Mouse (Mus musculus) right cerebral cortex, adult 18-20 months (tissue): ENCODE measurements around the gene Tet3.

Source experiments
- DNase-seq: peaks from one replicate; pipeline ENCODE4 v3.0.0; 2022; ENCODE audit warnings: mixed read lengths

Gene Tet3

DNA sequence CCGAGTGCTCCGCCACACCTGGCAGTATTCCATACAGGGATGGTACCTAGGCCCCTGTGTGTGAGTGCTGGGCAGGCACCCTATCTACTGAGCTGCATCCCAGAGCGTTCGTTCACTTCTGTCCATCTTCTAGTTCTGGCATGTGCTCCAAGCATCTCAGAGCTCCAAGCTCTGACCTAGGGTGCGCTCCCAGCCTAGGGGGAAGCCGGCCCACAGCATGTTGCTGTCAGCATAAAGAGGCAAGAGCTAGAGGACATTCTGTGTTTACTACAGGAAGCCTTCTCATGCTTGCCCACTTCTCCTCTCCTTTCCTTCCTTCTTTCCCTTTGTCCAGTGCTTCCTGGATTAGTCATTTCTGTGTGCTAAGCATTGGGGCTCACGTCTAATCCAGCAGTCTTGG lies 16.5 kb upstream of the Tet3 start:
- DNase-seq, result no peak

DNA sequence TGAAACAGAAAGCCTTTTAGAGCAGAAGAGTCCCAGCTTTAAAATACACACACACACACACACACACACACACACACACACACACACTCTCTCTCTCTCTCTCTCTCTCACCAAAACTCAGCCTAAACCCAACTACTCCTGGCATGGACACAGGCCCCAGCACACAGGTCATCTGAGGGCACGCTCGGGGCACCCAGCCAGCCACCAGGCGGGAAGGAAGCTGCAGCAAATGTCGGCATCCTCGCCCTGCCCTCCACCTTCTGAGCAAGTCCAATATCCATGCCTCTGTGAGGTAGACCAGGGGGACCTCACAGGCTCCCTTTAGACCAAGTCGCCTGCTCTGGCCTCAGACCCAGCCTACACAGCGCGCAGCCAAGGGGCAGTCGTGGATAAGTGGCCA lies 14.4 kb upstream of the Tet3 start:
- no peak for DNase-seq

DNA sequence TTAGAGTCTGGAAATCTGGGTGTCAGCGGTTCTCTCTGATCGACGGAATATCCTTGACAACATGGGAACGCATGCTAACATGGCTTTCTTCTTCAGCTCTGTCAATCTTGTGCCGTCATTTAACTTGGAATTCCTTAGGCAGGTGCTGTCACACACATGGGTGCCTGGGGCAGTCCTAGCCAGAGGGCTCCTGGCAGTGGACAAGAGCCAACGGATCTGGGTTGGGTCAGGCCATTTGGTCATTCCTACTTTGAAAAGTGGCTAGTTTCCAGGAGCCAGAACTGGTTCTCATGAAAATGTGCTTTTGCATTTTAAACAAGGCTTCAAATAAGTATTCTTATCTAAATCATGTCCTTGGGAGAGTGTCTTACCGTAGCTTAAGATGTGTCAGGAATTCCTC lies 12.9 kb upstream of the Tet3 start:
- no peak for DNase-seq

DNA sequence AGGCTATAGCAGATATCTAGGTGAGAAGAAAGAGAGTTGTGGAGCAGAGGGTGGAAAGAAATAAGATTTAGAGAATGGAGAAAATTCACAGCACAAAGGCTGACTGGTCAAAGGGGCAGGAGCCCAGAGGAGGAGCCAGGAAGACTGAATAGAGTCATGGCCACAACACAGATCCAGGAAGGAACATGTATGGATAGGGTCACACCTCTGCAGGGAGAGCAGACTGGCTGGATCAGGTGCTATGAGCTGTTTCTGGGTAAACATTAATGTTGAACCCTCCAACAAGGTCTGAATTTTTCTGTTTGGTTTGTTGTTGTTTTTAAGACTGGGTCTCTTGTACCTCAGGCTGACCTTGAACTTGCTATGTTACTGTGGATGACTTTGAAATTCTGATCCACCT lies 5.1 kb upstream of the Tet3 start:
- no peak for DNase-seq

DNA sequence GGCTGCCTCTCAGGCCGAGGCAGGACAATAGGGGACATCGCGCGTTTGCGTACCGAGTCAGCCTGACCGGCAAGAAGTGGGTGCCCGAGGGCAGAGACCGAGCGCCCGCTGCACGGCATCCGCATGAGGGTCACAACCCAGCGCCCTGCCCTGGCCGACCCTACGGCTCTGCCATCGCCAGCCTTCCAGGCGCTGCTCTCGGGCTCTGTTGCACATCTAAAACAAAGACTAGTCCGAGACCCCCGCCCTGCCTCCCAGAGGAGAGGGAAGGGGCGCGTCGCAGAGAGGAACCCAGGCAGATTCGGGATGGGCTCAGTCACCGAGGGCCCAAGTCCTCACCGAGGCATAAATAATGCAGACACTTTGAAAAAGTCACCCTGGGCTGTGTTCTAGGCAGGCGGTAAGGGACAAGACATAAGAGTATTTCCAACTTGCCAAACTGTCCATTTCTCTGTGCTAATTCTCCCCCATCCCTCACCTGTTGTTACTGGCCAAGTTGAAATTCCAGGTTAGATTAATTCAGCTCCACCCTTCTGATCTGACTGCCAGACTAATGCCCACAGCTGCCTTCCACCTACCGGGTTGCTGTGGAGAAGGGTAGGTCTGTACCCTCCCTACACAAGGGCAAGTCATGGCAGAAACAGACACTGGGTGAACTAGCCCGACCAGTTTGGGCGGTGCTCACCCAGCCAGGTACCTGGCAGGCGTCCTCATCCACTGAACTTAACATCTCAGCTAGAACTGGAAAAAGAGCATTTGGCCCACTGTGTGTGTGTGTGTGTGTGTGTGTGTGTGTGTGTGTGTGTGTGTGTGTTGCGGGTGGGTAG lies 1.7 kb downstream of the Tet3 start:
- DNase-seq, result no peak

DNA sequence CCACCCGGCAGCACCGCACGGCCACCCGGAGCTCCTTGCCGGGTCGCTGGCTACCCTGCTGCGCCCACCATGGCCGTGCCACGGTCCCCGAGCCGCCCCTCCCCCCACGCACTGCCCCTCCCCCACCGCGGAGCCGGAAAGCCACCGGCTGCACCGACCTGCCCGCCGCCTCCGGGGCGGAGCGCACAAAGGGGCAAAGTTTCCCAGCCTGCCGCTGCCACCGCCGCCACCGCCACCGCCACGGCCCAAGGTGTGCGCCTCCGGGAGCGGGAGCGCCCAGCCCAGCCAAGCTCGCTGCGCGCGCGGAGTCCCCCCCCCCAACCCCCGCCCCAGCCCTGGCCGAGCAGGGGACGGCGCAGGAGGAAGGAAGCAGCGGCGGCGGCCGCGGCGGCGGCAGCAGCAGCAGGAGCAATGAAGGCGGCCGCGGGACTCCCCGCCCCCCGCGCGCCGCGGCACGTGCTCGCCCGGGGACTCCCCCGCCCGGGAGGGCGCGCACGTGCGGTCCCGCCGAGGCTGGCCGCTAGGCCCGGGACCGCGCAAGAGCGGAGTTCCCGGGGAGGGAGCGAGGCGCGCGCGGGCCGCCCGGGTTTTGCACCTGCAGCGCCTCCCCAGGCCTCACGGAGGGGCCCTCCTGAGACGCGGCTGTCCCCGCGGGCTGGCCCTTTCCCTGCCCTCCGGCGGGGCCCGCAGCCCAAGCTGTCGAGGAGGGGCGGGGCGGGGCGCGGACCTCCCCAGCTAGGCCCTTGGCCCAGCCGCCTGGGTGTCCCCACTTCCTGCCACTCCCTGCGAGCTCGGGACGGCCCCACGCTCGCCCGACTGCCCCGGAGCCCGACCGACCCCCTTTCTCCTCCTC lies 2.5 kb downstream of the Tet3 start:
- DNase-seq, result peak; percentile 50

DNA sequence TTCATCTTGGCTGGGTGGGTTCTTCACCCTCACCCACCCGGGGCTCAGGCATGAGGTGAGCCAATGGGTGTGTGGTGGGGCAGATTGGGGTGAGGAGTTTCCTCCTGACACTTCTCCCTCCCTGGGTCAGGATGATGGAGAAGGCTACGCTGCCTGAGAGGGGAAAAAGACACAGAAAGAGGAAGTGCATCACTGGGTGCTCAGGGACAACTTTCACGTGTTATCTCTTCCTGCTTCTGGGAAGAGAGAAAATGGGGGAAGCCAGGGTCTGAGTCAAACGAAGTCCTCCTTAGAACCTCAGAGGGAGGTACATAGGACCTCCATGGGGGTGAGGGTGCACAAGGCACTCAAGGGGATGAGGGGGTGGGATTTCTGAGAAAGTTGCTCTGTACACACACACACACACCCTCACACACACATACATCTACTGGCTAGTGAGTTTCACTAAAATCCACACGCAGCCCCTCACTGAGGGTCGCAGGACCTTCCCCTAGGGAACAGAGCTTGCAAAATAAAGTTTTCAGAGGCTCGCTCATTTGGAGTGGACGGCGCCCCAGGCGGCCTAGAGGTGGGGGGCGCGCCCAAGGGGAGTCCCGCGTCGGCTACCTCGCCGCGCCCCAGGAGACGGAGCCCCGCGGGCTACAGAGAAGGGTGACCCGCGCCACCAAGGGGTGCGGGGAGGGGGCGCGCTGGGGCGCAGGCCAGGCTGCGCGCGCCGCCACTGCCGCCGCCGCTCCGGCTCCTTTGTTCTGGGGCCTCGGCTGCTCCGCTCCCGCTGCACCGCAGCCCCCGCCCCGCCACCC lies 3.4 kb downstream of the Tet3 start:
- no peak for DNase-seq

DNA sequence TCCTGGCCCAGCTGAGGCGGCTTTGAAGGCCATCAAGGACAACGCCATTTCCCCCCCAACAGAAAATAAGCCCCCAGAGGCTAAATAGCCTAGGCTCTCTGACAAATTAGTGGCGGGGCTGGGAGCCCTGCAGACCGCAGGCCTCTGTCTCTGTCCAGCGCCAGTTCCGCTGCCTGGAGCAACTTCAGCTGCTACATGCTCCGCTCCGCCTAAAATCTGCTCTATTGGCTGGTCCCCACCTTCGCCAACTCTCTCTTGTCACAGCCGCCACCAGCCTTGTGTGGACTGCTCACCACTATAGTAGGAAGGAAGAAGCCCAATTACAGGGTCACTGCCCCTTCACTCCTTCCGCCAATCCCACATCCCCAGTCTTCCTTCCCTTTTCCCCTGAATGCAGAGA lies 5.2 kb downstream of the Tet3 start:
- DNase-seq, result no peak

DNA sequence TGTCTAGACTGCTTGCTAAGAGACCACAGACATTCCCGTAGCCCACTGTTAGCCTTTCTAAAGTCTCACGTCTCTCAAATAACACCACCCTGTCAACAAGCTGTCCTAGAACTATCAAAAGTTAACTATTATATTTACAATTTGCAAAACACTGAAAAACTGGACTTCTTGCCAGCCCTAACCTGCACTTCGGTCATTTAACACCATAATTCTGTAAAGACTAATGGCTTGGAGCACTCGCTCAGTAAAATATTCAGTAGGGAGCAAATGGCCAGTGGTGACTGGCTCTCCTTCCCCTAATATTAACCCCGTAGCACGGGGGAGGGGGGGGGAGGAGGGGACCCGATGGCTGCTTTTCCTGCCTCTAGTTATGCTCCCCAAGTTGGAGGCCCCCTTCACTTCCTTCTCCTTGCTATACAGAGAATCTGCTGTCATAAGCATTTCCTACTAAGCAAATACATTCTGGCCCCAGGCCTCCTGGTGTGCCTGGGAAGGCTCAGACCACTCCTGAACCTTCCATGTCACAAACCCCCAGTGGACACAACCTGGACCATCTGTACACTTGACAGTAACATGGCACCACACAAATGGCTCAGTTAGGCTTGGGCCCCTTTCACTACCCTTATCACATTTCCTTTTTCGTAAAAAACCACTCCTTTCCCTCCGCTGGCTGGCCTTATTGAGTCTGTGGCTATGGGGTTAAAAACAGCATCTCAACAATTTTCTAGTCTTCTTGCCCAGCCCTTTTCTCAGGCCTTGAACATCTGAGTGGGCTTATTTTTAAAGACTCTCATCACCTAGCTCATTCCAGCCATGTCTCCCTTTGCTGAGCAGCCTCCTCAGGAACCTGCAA lies 8.2 kb downstream of the Tet3 start:
- no peak for DNase-seq

DNA sequence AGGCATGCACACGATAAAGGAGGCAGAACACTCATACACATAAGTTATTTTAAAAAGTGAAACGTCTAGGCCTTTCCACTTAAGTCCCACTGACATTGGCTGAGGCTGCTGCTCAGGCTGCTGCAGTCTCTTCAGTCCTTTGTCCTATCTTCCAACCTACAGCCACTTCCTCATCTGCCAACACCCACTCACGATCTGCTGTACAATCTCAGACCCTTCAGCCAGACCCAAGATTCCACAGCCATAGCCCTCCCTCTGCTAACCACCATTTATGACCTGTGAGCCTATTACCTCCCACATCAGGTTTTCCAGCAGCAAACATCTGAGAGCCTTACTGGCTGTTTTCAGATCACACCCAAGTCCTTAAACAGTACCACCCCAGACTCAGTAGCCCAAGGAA lies 9.4 kb downstream of the Tet3 start:
- DNase-seq, result no peak

DNA sequence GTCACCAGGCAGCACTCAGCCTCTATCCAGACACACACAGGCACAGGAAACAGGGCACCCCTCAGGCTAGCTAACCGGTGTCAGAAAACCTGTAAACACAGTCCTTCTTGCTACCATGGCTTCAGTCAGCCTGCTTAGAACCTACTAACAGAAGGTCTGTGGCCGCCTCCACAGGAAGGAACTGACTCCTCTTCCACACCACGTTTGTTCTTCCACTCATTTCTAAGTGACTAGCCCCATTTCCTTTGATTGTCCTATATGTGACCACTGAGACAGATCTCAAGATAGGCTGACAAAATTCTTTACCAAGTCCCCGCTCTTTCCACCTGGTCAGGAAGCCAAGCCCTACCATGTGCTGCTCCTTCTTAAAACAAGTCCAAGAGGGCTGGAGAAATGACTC lies 10.0 kb downstream of the Tet3 start:
- no peak for DNase-seq

DNA sequence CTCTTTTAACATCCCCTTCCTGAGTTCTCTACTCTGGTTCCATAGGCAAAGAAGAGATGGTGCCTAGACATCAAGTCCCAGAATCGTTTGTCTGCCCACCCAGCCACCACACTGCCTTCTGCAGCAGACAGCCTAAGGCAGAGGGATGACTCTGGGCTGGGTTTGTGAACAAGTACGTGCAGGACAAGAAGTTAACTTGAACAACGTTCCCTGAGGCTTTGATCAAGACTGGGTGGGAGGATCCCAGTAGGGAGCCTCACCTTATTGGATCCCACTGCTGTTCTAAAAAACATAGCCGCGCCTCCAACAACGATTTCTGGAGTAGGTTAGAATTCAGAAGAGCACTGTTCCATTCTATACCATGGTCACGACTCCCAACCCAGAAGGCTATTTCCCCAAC lies 11.9 kb downstream of the Tet3 start:
- no peak for DNase-seq

DNA sequence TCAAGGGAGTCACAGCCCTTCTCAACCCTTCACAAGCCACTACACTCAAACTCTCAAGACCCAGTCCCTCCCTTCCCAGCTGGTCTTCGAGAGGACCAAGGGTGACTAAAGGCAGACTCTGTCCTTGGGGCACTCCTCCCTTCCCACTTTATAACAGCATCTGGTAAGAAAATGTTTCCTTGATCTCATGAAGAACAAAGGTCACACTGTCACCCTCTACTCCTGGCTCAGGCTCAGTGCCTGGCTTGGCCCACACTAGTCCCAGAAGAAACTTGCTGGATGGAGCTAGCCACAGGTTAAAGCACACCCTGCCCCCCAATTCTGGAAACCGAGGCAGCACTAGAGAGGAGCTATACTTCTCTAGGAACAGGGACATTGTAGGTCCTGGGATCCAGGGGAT lies 13.1 kb downstream of the Tet3 start:
- DNase-seq, result no peak

DNA sequence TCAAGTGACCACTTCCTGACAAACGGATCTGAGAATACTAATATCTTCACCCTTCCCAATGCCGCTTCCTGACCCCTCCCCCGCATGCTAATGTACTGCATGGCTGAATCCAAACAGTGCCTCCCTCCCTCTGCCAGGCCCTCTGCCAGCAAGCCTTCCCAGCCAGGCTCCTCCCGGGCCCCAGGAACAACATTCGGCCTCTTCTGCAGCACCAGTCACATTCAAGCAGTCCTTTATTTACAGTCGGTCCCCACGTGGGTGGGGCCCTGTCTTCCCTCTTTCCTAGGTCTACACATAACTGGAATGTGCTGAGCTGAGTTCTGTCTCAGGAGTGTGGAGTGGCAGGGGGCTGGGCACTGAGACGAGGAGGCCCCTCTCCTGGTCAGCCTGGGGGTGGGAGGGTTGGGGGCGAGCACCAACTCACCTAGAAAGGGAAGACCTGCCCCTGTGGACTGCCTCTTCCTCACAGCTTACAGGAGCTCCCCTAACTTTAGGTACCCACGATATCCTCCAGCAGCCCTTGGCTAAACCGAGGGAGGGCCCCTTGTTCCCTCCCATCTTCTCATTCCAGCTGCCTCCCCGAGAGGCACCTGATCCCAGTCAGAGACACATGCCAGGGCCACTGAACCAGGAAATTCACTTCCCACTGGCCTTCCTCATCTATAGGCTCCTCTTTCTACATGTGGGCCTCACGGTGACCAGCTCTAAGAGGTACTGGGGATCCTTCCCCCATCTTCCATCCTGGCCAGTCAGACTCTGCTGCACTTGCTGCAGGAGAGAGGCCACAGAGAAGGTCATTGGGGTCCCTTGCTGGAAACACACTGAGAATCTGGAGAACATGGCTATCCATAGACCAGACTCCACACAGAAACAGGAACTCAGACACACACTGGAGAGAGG lies 15.2 kb downstream of the Tet3 start:
- DNase-seq, result peak; percentile 73

DNA sequence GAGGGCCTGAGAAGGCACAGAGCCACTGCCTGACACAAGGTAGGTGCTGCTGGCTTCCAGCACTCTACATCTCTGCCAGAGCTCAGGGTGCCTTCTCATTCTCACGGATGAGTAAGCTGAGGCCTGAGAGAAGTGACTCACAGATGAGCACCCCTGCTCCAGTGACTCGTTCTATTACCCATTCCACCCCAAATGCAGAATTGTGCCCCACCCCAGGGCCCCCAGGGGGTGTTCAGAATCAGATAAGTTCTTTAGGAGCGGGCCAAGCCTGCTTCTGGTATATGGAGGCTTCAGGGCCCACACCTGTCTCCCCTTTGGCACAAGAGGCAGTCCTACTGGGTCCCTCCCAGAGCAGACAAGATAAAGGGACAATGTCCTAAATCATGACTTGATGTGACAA lies 16.2 kb downstream of the Tet3 start:
- peak; percentile 62 for DNase-seq

DNA sequence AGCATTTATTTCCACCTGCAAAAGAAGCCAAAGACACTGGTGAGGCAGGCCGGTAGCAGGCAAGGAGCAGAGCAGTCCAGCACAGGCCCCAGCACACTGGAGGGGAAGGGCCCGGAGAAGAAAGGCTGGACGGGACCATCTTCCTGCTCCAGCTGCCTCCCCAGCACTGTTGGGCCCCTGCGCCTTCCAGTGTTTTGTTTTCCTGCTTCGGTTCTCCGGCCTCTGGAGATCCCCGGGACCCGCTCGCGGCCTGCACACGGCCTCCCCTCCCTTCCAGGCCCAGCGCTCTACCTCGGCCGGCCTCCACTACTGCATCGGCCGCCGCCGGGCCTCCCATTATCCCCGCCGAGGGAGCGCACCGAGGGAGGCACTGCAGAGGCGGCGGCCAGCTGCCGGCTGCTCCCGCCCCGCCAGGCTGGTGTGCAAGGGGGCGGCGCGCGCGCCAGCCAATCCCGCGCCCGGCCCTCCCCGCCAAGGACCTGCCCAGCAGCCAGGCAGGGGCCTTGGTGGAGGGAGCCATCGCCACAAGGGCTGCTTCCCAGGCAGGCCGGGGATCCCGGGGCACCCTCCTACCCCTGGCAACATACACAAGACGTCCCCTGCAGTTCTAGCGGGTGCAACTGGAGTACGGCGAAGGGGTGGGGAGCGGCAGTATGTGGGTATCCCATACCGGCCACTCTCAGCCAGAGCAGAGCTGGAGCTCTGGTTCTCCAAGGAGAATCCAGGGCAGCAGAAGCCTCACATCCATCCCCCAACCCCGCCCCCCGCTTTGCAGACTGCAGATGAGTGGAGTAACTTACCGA lies 17.4 kb downstream of the Tet3 start:
- peak; percentile 94 for DNase-seq

DNA sequence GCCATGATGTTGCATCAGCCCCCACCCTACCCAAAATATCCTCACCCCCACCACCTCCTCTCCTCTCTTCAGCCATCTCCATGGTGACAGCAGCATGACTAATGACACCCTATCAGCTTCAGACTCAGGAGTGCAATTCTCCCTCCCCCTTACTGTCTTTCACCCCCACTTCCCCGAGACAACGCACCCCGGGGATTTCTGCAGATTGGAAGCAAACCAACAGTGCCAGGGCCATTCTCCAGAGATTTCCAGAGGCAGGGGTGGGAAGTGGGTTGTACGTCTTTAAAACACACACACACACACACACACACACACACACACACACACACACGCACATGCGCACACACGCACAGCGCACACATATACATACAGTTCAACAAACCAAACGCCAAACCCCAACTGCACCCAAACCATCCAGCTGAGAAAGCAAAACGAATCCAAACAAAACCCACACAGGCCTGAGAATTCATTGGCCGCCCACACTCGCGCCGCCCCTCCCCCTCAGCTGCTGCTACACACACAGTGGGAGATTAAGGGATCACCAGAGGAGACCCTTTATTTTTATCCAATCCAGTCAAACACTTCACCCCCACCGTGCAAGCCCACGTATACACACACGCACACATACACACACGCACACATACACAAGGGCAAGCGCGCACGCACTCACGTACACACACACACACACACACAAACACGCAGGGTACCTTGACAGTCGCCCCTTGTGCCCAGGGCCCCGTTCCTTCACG lies 18.2 kb downstream of the Tet3 start:
- peak; percentile 91 for DNase-seq

DNA sequence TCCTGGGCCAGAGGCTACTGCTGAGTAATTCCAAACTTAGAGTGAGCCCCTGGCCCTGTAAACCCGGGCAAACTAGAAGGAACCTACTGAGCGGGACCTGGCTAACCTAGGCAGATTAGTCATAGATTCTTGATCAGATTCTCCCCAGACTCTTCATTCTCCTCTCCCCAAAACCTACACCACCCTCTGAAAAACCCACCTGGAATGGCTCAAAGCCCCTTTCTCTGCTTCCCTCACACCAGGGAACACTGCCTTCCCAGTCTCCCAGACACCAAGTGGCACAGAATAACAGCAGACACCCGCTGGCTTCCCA lies 18.7 kb downstream of the Tet3 start:
- no peak for DNase-seq

DNA sequence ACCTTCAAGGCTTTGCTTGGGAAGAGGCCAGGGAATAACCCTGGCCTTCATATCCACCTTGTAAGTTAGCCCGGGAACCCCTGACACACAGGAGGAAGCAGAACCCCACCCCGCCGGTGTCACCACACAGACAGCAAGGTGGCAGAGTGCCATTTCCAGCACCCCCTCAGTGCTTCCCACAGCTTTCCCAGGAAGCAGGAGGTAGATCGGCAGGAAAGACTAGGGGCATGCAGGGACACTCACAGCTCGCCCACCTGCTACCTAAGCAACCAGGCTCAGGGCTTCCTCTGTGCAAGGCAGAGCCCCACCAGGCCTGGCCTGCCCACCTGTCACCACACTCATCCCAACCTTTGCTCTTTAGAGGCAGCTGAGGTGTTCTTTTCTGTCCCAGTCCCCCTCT lies 19.1 kb downstream of the Tet3 start:
- peak; percentile 68 for DNase-seq
